Mouse (Mus musculus) MEL (cell line): ENCODE measurements around the gene Gm11564. TPM values are rescaled to one million over a fixed set of nuclear protein-coding genes. Genes with fewer than 3 reads are reported as not detected.
"Not testable (repeated sequence)": the region's sequence is repeated elsewhere in the genome, so short reads cannot be mapped to it uniquely, and the experiment has no call there.

Source experiments
- DNase-seq: peaks from one replicate; pipeline ENCODE4 v3.0.0; 2011; ENCODE audit warnings: low read depth, low spot score
- H3K27ac ChIP-seq: 2 replicates; pipeline ENCODE4 v1.5.1; 2012; ENCODE audit warnings: low read depth, mild to moderate bottlenecking, control low read depth, low read length, moderate library complexity; ENCODE audit not compliant: control insufficient read depth
- H3K27me3 ChIP-seq, 2 experiments: fragments of 150-350 bp in 1 of 2; sonication (generic) in 1 of 2; 2 replicates each; pipeline ENCODE4 v1.6.1; 2012; ENCODE audit warnings: low read length in 2 of 2, mild to moderate bottlenecking in 2 of 2, improper control_type of control experiment in 1 of 2, moderate library complexity in 1 of 2; ENCODE audit not compliant: insufficient read depth in 2 of 2, control insufficient read depth in 1 of 2
- H3K36me3 ChIP-seq, 2 experiments: 2 replicates each; pipeline ENCODE4 v1.6.1; 2012 to 2014; ENCODE audit warnings: low read length in 2 of 2, improper control_type of control experiment in 1 of 2, inconsistent platforms in 1 of 2, mild to moderate bottlenecking in 1 of 2; ENCODE audit not compliant: insufficient read depth in 2 of 2, control insufficient read depth in 1 of 2
- H3K4me1 ChIP-seq, 2 experiments: fragments of 150-350 bp in 1 of 2; sonication (generic) in 1 of 2; 2 replicates each; pipeline ENCODE4 v1.6.1; 2012; ENCODE audit warnings: low read length in 2 of 2, improper control_type of control experiment in 1 of 2, mild to moderate bottlenecking in 1 of 2; ENCODE audit not compliant: insufficient read depth in 2 of 2, control insufficient read depth in 1 of 2
- H3K4me3 ChIP-seq, 2 experiments: fragments of 150-350 bp in 1 of 2; sonication (generic) in 1 of 2; 2 replicates each; pipeline ENCODE4 v1.5.1; 2012; ENCODE audit warnings: low read depth in 2 of 2, low read length in 2 of 2, mild to moderate bottlenecking in 2 of 2, moderate library complexity in 2 of 2, control low read depth in 1 of 2, improper control_type of control experiment in 1 of 2; ENCODE audit not compliant: control insufficient read depth in 1 of 2, insufficient read depth in 1 of 2
- H3K79me2 ChIP-seq: 2 replicates; pipeline ENCODE4 v1.6.1; 2012; ENCODE audit warnings: mild to moderate bottlenecking, low read length, moderate library complexity; ENCODE audit not compliant: control insufficient read depth, poor library complexity, insufficient read depth
- H3K9ac ChIP-seq: 2 replicates; pipeline ENCODE4 v1.6.1; 2012; ENCODE audit warnings: low read depth, mild to moderate bottlenecking, control low read depth, low read length, moderate library complexity; ENCODE audit not compliant: control insufficient read depth, poor library complexity, severe bottlenecking
- H3K9me3 ChIP-seq: fragments of 150-350 bp; sonication (generic); replicated peaks from 2 replicates; pipeline ENCODE4 v1.6.1; 2012; ENCODE audit warnings: mild to moderate bottlenecking, low read length, improper control_type of control experiment, moderate library complexity; ENCODE audit not compliant: insufficient read depth
- BHLHE40 ChIP-seq: IDR thresholded peaks from 2 replicates; pipeline ENCODE4 v1.6.1; 2012; ENCODE audit warnings: low read depth, mild to moderate bottlenecking, inconsistent platforms, low read length, improper control_type of control experiment, borderline replicate concordance
- CHD2 ChIP-seq: IDR thresholded peaks from 2 replicates; pipeline ENCODE4 v1.6.1; 2011; ENCODE audit warnings: low read length, improper control_type of control experiment
- CTCF ChIP-seq, 3 experiments: IDR thresholded peaks in 2 of 3; conservative IDR thresholded peaks in 1 of 3; 2 replicates each; pipeline ENCODE4 v1.5.1; 2011 to 2012; ENCODE audit warnings: low read length in 3 of 3, low read depth in 2 of 3, mild to moderate bottlenecking in 2 of 3, improper control_type of control experiment in 1 of 3, inconsistent platforms in 1 of 3, mixed read lengths in 1 of 3, moderate library complexity in 1 of 3; ENCODE audit not compliant: control insufficient read depth in 1 of 3, insufficient read depth in 1 of 3, poor library complexity in 1 of 3, severe bottlenecking in 1 of 3
- E2F4 ChIP-seq: IDR thresholded peaks from 2 replicates; pipeline ENCODE4 v1.6.1; 2011; ENCODE audit warnings: low read depth, low read length, improper control_type of control experiment, borderline replicate concordance
- GABPA ChIP-seq: IDR thresholded peaks from 2 replicates; pipeline ENCODE4 v1.6.1; 2012; ENCODE audit warnings: low read depth, mild to moderate bottlenecking, inconsistent platforms, low read length, improper control_type of control experiment, moderate library complexity
- GATA1 ChIP-seq: IDR thresholded peaks from 2 replicates; pipeline ENCODE4 v1.6.1; 2011; ENCODE audit warnings: low read depth, low read length, improper control_type of control experiment
- HCFC1 ChIP-seq: IDR thresholded peaks from 2 replicates; pipeline ENCODE4 v1.6.1; 2012; ENCODE audit warnings: low read depth, mild to moderate bottlenecking, inconsistent platforms, low read length, improper control_type of control experiment, moderate library complexity
- KAT2A ChIP-seq: conservative IDR thresholded peaks from 2 replicates; pipeline ENCODE4 v1.6.1; 2012; ENCODE audit warnings: low read depth, low read length, improper control_type of control experiment, inconsistent platforms
- MAFK ChIP-seq: IDR thresholded peaks from 2 replicates; pipeline ENCODE4 v1.6.1; 2011; ENCODE audit warnings: low read depth, mild to moderate bottlenecking, low read length, improper control_type of control experiment, borderline replicate concordance
- MXI1 ChIP-seq: IDR thresholded peaks from 2 replicates; pipeline ENCODE4 v1.6.1; 2011; ENCODE audit warnings: mild to moderate bottlenecking, low read depth, low read length, improper control_type of control experiment
- MYB ChIP-seq: IDR thresholded peaks from 2 replicates; pipeline ENCODE4 v1.6.1; 2011; ENCODE audit warnings: mild to moderate bottlenecking, low read depth, low read length, improper control_type of control experiment
- MYC ChIP-seq: IDR thresholded peaks from 2 replicates; pipeline ENCODE4 v1.6.1; 2011; ENCODE audit warnings: low read depth, mild to moderate bottlenecking, low read length, improper control_type of control experiment, moderate library complexity
- NELFE ChIP-seq: IDR thresholded peaks from 2 replicates; pipeline ENCODE4 v1.6.1; 2011; ENCODE audit warnings: low read depth, low read length, improper control_type of control experiment
- POLR2A ChIP-seq, 2 experiments: IDR thresholded peaks; 2 replicates each; pipeline ENCODE4 v1.6.1; 2011 to 2012; ENCODE audit warnings: low read length in 2 of 2, mild to moderate bottlenecking in 2 of 2, control low read depth in 1 of 2, improper control_type of control experiment in 1 of 2, low read depth in 1 of 2, moderate library complexity in 1 of 2; ENCODE audit not compliant: control insufficient read depth in 1 of 2, insufficient read depth in 1 of 2, poor library complexity in 1 of 2
- POLR2AphosphoS5 ChIP-seq: IDR thresholded peaks from 2 replicates; pipeline ENCODE4 v1.6.1; 2012; ENCODE audit warnings: low read depth, borderline replicate concordance, mild to moderate bottlenecking, inconsistent platforms, low read length, moderate library complexity, mixed read lengths
- RAD21 ChIP-seq: IDR thresholded peaks from 2 replicates; pipeline ENCODE4 v1.6.1; 2011; ENCODE audit warnings: mild to moderate bottlenecking, low read depth, low read length, improper control_type of control experiment
- RCOR1 ChIP-seq: IDR thresholded peaks from 2 replicates; pipeline ENCODE4 v1.6.1; 2012; ENCODE audit warnings: low read depth, mild to moderate bottlenecking, inconsistent platforms, low read length, improper control_type of control experiment
- TBP ChIP-seq: IDR thresholded peaks from 2 replicates; pipeline ENCODE4 v1.8.0; 2011; ENCODE audit warnings: low read depth, low read length, improper control_type of control experiment
- TCF12 ChIP-seq: IDR thresholded peaks from 2 replicates; pipeline ENCODE4 v1.6.1; 2014; ENCODE audit warnings: low read depth, mild to moderate bottlenecking, inconsistent platforms, low read length, improper control_type of control experiment, moderate library complexity
- USF1 ChIP-seq: IDR thresholded peaks from 2 replicates; pipeline ENCODE4 v1.6.1; 2014; ENCODE audit warnings: low read depth, mild to moderate bottlenecking, inconsistent platforms, low read length, improper control_type of control experiment, moderate library complexity
- polyA plus RNA-seq, 2 experiments: library from polyadenylated mRNA; stranded (reverse) in 1 of 2; unstranded in 1 of 2; fragments of >175 nt in 1 of 2; fragments of >200 nt in 1 of 2; gene quantifications; 2 replicates each; pipeline versions ENCODE4 v1.2.1 to v1.2.4; 2012; ENCODE audit warnings: low replicate concordance in 2 of 2, low read depth in 1 of 2; ENCODE audit not compliant: insufficient read length in 2 of 2, insufficient read depth in 1 of 2, missing spikeins in 1 of 2
- total RNA-seq: library from RNA; depleted of rRNA; stranded (reverse); fragments of 300-350 nt; gene quantifications from 2 replicates; pipeline ENCODE4 v1.2.3, GENCODE M21; 2012; rRNA removed

Gene Gm11564
- total RNA-seq (not detected in 2 replicates), polyA plus RNA-seq (not detected)

GRCm38 (mm10) chr11:99815566-99815965, at the start of gene Gm11564:
TSS of gene Gm11564 (minus strand) at chr11:99815666.
- H3K27me3 ChIP-seq, H3K4me3 ChIP-seq, H3K9ac ChIP-seq, H3K79me2 ChIP-seq, H3K4me1 ChIP-seq, DNase-seq, H3K9me3 ChIP-seq, H3K27ac ChIP-seq, H3K36me3 ChIP-seq: not testable (repeated sequence)

DNA sequence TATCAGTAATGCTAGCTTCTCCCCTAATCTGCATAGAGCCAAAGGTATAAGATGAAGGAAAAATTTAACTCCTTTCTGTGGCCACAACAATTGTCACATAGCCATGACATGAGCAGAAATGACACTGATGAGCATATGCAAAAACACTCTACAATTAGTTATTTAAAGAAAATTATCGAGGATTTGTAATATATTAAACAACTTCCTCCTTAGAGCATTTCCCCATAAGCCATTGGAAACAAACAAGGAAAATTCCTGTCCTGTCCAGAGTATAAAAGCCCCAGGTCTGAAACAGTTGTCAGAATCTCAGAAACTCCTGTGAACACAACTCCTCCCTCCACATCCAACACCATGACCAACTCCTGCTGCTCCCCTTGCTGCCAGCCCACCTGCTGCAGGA, 48.7 kb upstream of the Gm11564 start, which contains the start of gene Gm11559:
Gene Gm11559, plus strand, starts transcription at position 301 of the 400 bp plus-strand sequence.
- not testable (repeated sequence) for H3K4me1 ChIP-seq, H3K36me3 ChIP-seq, H3K9ac ChIP-seq, H3K27ac ChIP-seq, DNase-seq, H3K9me3 ChIP-seq, H3K79me2 ChIP-seq, H3K27me3 ChIP-seq, H3K4me3 ChIP-seq

DNA sequence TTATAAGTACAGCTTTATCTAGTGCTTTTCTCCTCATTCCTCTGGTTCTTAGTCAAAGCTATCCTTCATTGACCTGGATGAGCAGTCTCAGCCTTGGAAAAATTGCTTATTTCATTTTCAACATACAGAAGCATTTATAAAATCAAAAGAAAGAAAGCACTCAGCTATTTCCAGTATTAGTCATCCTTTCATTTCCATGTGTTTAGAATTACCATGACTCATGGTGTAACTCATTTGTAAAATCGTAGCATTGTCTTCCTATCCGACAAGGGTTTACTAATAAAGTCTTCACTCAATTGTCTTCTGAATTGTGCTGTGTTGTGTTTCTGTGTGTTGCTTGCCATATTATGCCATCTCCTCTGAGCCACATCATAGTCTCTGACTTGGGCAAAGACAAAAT, 43.3 kb upstream of the Gm11564 start:
- Histone ChIP-seq H3K27me3 (no peaks in the 10 kb centered on the region; a peak in 1 of 4 replicates), H3K9ac (no peak overlapping the region), H3K9me3 (no peaks in the 10 kb centered on the region), H3K4me1 (no peaks in the 10 kb centered on the region), H3K36me3 (no peaks in the 10 kb centered on the region), H3K79me2 (no peaks in the 10 kb centered on the region), H3K27ac (no peak overlapping the region), H3K4me3 (no peak overlapping the region)
- no peak for TF ChIP-seq POLR2A (IDR thresholded peaks at IDR 0.05; ENCODE audit: control insufficient read depth in 1 of 2, insufficient read depth in 1 of 2, low read depth in 1 of 2, low read length in 2 of 2, poor library complexity in 1 of 2)
- no peak for TF ChIP-seq CHD2
- TF ChIP-seq MAFK = no peak
- no peak for TF ChIP-seq MXI1
- TF ChIP-seq E2F4 = no peak
- no peak for TF ChIP-seq MYC
- no peak for TF ChIP-seq NELFE
- no peak for TF ChIP-seq TBP
- no peak for TF ChIP-seq GABPA
- TF ChIP-seq RCOR1 = no peak
- DNase-seq = no peak

GRCm38 (mm10) chr11:99857617-99858016, 42.2 kb upstream of the Gm11564 start, which contains the start of gene Gm11568:
TSS of gene Gm11568 (plus strand) at chr11:99857917.
- no peak for DNase-seq
- no peak for TF ChIP-seq POLR2AphosphoS5
- no peak for TF ChIP-seq TCF12
- TF ChIP-seq MXI1 = no peak
- no peak for TF ChIP-seq HCFC1
- no peak for TF ChIP-seq KAT2A
- no peak for TF ChIP-seq GATA1
- no peak for TF ChIP-seq MYB
- TF ChIP-seq CTCF (IDR thresholded peaks at IDR 0.05 in 2 of 3, conservative IDR thresholded peaks at IDR 0.05 in 1 of 3; ENCODE audit: control insufficient read depth in 1 of 3, insufficient read depth in 1 of 3, low read depth in 2 of 3, low read length in 3 of 3, poor library complexity in 1 of 3, severe bottlenecking in 1 of 3) = no peak
- TF ChIP-seq USF1 = no peak
- no peak for TF ChIP-seq BHLHE40
- no peak for TF ChIP-seq POLR2A (IDR thresholded peaks at IDR 0.05; ENCODE audit: control insufficient read depth in 1 of 2, insufficient read depth in 1 of 2, low read depth in 1 of 2, low read length in 2 of 2, poor library complexity in 1 of 2)
- no peak for TF ChIP-seq MAFK
- no peak for TF ChIP-seq RAD21
- Histone ChIP-seq H3K36me3 (no peaks in the 10 kb centered on the region), H3K79me2 (no peaks in the 10 kb centered on the region), H3K27me3 (no peaks in the 10 kb centered on the region; a peak in 1 of 4 replicates), H3K9me3 (no peaks in the 10 kb centered on the region), H3K4me1 (no peaks in the 10 kb centered on the region), H3K4me3 (no peak within 1 kb of the TSS), H3K9ac (no peak within 1 kb of the TSS), H3K27ac (no peak within 1 kb of the TSS)
